Mouse (Mus musculus) spleen, adult 2 months (tissue): Measurements from ENCODE around the gene Hoxb3. TPM values are rescaled to one million over a fixed set of nuclear protein-coding genes. Genes with fewer than 3 reads are reported as not detected.

Source experiments
- DNase-seq, 2 experiments: peaks; one replicate each; pipeline versions ENCODE4 v3.0.0 to v3.0.0-alpha.2; 2012 to 2021; ENCODE audit warnings: low spot score in 2 of 2, low read depth in 1 of 2
- H3K27ac ChIP-seq: fragments of 200-500 bp; 2 replicates; pipeline ENCODE4 v1.5.1; 2012; ENCODE audit warnings: low read length, inconsistent platforms; ENCODE audit not compliant: insufficient read depth
- H3K27me3 ChIP-seq: fragments of 200-500 bp; 2 replicates; pipeline ENCODE4 v1.6.1; 2012; ENCODE audit warnings: mild to moderate bottlenecking, moderate library complexity, low read length, inconsistent platforms; ENCODE audit not compliant: control insufficient read depth, insufficient read depth
- H3K36me3 ChIP-seq: fragments of 200-500 bp; 2 replicates; pipeline ENCODE4 v1.6.1; 2012; ENCODE audit warnings: mild to moderate bottlenecking, low read length, inconsistent platforms; ENCODE audit not compliant: control insufficient read depth, insufficient read depth
- H3K4me1 ChIP-seq: fragments of 200-500 bp; 2 replicates; pipeline ENCODE4 v1.6.1; 2011; ENCODE audit warnings: inconsistent platforms; ENCODE audit not compliant: control insufficient read depth, insufficient read depth, insufficient read length
- H3K4me3 ChIP-seq: fragments of 200-500 bp; 2 replicates; pipeline ENCODE4 v1.5.1; 2011; ENCODE audit warnings: mild to moderate bottlenecking, inconsistent platforms; ENCODE audit not compliant: insufficient read depth, insufficient read length; ENCODE audit errors: extremely low read depth
- CTCF ChIP-seq: fragments of 200-500 bp; IDR thresholded peaks from 2 replicates; pipeline ENCODE4 v1.5.1; 2011; ENCODE audit warnings: mild to moderate bottlenecking, inconsistent platforms; ENCODE audit not compliant: insufficient read depth, insufficient read length, insufficient replicate concordance; ENCODE audit errors: extremely low read depth
- POLR2A ChIP-seq: fragments of 200-500 bp; IDR thresholded peaks from 2 replicates; pipeline ENCODE4 v1.6.1; 2011; ENCODE audit warnings: low read depth, low read length, inconsistent platforms
- WGBS: fragments of 180-500 bp; shearing (Covaris S2); methylation state at CpG from one replicate; pipeline ENCODE4 v1.1.7; 2018; 5-methylcytosine and 5-hydroxymethylcytosine counted together
- polyA plus RNA-seq: library from polyadenylated mRNA; depleted of rRNA; stranded (reverse); fragments of >200 nt; gene quantifications from 2 replicates; pipeline ENCODE4 v1.2.3, GENCODE M21; 2012

Gene Hoxb3
- polyA plus RNA-seq, 1 experiment = 2.0 TPM

DNA sequence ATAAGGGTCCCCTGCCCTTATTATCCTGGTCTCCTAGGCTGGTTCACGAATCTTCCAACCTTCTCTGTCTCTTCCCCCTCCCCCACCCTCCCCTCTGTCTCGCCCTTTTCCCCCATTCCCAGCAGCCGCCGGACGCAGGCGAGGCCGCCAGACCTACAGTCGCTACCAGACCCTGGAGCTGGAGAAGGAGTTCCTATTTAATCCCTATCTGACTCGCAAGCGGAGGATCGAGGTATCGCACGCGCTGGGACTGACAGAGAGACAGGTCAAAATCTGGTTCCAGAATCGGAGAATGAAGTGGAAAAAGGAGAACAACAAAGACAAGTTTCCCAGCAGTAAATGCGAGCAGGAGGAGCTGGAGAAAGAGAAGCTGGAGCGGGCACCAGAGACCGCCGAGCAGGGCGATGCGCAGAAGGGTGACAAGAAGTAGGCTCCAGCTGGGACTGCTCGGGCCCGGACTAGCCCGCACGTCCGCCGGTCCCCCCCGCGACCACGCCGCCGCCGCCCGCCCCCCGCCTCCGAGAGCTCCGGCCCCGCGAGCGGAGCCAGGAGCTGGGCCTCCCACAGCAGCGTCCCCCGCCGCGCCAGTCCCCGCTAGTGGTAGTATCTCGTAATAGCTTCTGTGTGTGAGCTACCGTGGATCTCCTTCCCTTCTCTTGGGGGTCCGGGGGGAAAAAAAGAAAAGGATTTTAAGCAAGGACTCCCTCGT is 38.9 kb upstream of the Hoxb3 start:
- TF ChIP-seq POLR2A (no peak), CTCF (no peak)
- DNase-seq = no peak
- Histone ChIP-seq H3K27me3 (peaks cover 60% of the 10 kb centered on the region), H3K36me3 (no peaks in the 10 kb centered on the region), H3K4me1 (peaks cover 8% of the 10 kb centered on the region), H3K4me3 (peak overlapping the region; percentile 35; the same call in 1 of the 2 replicates), H3K27ac (no peak overlapping the region)
- WGBS = 1% methylated on average over 49 of the region's 49 CpGs

- DNase-seq = no peak
- H3K27me3 ChIP-seq = peaks cover 54% of the 10 kb centered on the region
- H3K36me3 ChIP-seq = no peaks in the 10 kb centered on the region
- H3K4me1 ChIP-seq = peaks cover 8% of the 10 kb centered on the region
- H3K27ac ChIP-seq = no peak overlapping the region
- 6% methylated on average over 37 of the region's 37 CpGs for WGBS
- no peak for TF ChIP-seq CTCF
- no peak for TF ChIP-seq POLR2A
- H3K4me3 ChIP-seq = peak overlapping the region; percentile 33; the same call in 1 of the 2 replicates
Measured at GRCm38 (mm10) chr11:96284774-96285734, 38.1 kb upstream of the Hoxb3 start.

DNA sequence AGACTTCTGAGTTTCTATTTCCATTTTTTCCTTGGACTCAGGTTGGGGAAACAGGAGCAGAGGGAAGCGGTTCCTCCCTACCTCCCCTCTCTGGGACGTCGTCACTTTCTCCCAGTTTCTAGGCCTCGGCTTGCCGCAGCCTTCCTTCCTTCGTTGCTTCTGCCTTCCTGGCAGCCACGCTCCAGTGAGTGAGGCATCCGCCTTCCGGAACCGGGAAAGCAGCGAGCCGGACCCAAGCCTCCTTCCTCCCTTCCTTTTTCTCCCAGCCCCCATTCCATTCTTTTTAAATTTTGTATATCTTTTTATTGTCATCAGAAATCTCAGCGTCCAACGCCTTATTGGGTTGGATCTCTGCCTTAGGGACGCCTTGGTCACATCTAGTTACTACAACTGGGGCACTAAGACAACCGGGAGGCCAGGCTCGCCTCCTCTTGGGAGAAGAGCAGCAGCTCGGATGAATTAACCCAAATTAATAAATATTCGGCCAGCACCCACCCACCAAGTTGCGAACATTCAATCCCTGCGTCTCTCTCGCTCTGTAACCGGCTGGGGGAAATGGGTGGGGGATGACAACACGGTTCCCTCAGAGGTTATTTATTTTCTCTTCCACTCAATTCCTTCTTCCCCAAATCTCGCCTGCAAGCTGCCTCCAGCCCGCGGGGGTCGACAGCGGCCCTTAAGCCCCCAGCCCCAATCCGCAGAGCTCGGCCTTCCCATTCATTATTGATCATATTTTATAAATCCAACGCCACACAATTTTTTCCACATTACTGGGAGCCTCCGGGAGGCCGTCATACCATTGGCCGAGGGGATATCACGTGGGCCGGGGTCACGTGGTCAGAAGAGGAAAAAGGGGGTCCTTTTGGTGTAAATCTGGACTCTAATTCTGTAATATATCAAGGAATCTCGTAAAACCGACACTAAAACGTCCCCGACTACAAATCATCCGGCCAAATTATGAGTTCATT is 37.1 kb upstream of the Hoxb3 start, which contains the start of gene Hoxb7:
TSS of gene Hoxb7 (plus strand) at position 853 of the 968 bp plus-strand sequence.
- TF ChIP-seq POLR2A = no peak
- no peak for TF ChIP-seq CTCF
- Histone ChIP-seq H3K36me3 (no peaks in the 10 kb centered on the region), H3K4me3 (peak within 1 kb of the TSS; percentile 37), H3K27me3 (peaks cover 56% of the 10 kb centered on the region), H3K27ac (peak within 1 kb of the TSS; percentile 37; the same call in 1 of the 2 replicates), H3K4me1 (peaks cover 8% of the 10 kb centered on the region)
- DNase-seq = no peak
- 3% methylated on average over 43 of the region's 43 CpGs for WGBS

- WGBS = 5% methylated on average over 55 of the region's 55 CpGs
- no peak for DNase-seq
- H3K4me1 ChIP-seq = peaks cover 9% of the 10 kb centered on the region
- H3K27ac ChIP-seq = no peak overlapping the region
- no peak for TF ChIP-seq CTCF
- TF ChIP-seq POLR2A = no peak
- peaks cover 54% of the 10 kb centered on the region for H3K27me3 ChIP-seq
- peak overlapping the region; percentile 37 for H3K4me3 ChIP-seq
- no peaks in the 10 kb centered on the region for H3K36me3 ChIP-seq
Measured at GRCm38 (mm10) chr11:96286739-96287385, 36.3 kb upstream of the Hoxb3 start.

DNA sequence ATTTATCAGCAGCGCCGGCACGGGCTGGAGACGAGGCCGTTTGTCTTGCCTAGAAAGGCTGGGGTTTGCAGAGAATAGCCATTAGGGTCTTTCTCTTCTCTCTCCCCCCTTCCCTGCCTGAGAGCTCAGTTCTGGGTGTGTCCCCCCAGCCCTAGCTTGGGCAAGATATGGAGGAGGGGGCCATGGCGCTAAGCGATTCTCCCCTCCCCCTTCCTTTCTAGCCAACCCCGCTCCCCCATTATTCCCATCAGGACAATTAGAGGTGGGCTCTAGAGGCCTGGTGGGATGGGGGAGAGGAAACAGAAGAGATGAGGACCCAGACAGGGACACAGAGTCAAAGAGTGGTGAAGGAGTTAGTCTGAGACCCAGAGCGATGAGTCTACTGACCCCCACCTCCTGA is 35.7 kb upstream of the Hoxb3 start:
- no peak for TF ChIP-seq POLR2A
- TF ChIP-seq CTCF = no peak
- WGBS = 39% methylated on average over 9 of the region's 9 CpGs
- Histone ChIP-seq H3K36me3 (no peaks in the 10 kb centered on the region), H3K4me1 (peaks cover 10% of the 10 kb centered on the region), H3K4me3 (no peak overlapping the region), H3K27me3 (peaks cover 54% of the 10 kb centered on the region), H3K27ac (no peak overlapping the region)
- no peak for DNase-seq
